Mouse (Mus musculus) fibroblast of lung, adult 2 months (primary cell): ENCODE results near the gene Cbs.

Experiments used
- DNase-seq: peaks from one replicate; pipeline ENCODE4 v3.0.0-alpha.2; 2011; ENCODE audit warnings: low read depth

Cbs gene

GRCm38 (mm10) chr17:31636942-31637811, at the start of gene Cbs:
TSS of gene Cbs (minus strand) at chr17:31637238.
- no peak for DNase-seq

GRCm38 (mm10) chr17:31686225-31686564, 49.2 kb upstream of the Cbs start:
- DNase-seq: no peak

- peak; percentile 61 for DNase-seq
Measured at GRCm38 (mm10) chr17:31685514-31686224, 48.6 kb upstream of the Cbs start.

GRCm38 (mm10) chr17:31680450-31680849, 43.4 kb upstream of the Cbs start:
- no peak for DNase-seq

GRCm38 (mm10) chr17:31677507-31677906, 40.5 kb upstream of the Cbs start, which contains the start of gene Cryaa:
TSS of gene Cryaa (plus strand) at chr17:31677807.
- DNase-seq: no peak

GRCm38 (mm10) chr17:31674426-31674825, 37.4 kb upstream of the Cbs start:
- no peak for DNase-seq

- no peak for DNase-seq
Measured at GRCm38 (mm10) chr17:31672279-31672678, 35.2 kb upstream of the Cbs start.

- no peak for DNase-seq
Measured at GRCm38 (mm10) chr17:31671698-31672097, 34.7 kb upstream of the Cbs start.

GRCm38 (mm10) chr17:31670163-31670562, 33.1 kb upstream of the Cbs start:
- peak; percentile 72 for DNase-seq

- DNase-seq: no peak
Measured at GRCm38 (mm10) chr17:31668306-31668705, 31.3 kb upstream of the Cbs start.

GRCm38 (mm10) chr17:31664760-31665159, 27.7 kb upstream of the Cbs start:
- DNase-seq: peak; percentile 51

- no peak for DNase-seq
Measured at GRCm38 (mm10) chr17:31662855-31663254, 25.8 kb upstream of the Cbs start.

GRCm38 (mm10) chr17:31660661-31661250, 23.7 kb upstream of the Cbs start:
- DNase-seq: no peak

- DNase-seq: peak; percentile 90
Measured at GRCm38 (mm10) chr17:31658468-31659185, 21.6 kb upstream of the Cbs start, which contains the start of gene U2af1. TSS of gene U2af1 (minus strand) at chr17:31658892.

GRCm38 (mm10) chr17:31658136-31658467, 21.1 kb upstream of the Cbs start:
- DNase-seq: no peak

GRCm38 (mm10) chr17:31657141-31657983, 20.3 kb upstream of the Cbs start:
- no peak for DNase-seq

GRCm38 (mm10) chr17:31656682-31657081, 19.6 kb upstream of the Cbs start:
- no peak for DNase-seq

- no peak for DNase-seq
Measured at GRCm38 (mm10) chr17:31655366-31655765, 18.3 kb upstream of the Cbs start.

GRCm38 (mm10) chr17:31653277-31653676, 16.2 kb upstream of the Cbs start:
- DNase-seq: no peak

GRCm38 (mm10) chr17:31652152-31652551, 15.1 kb upstream of the Cbs start:
- DNase-seq: no peak
